Mouse (Mus musculus) liver, embryonic 14.5 days (tissue): Measurements from ENCODE around the gene Cnpy2. TPM values are rescaled to one million over a fixed set of nuclear protein-coding genes. Genes with fewer than 3 reads are reported as not detected.
"Not testable (repeated sequence)": the region's sequence is repeated elsewhere in the genome, so short reads cannot be mapped to it uniquely, and the experiment has no call there.

Experiments used
- ATAC-seq: fragments of 200-750 bp; cut with Nextera tagmentation; 2 replicates; pipeline ENCODE4 v1.8.0; 2017; ENCODE audit warnings: moderate number of reproducible peaks, mild to moderate bottlenecking, moderate library complexity; ENCODE audit not compliant: insufficient read depth
- DNase-seq, 3 experiments: peaks; one replicate each; pipeline ENCODE4 v3.0.0-alpha.2; 2012 to 2013; ENCODE audit warnings: low read depth in 3 of 3, low spot score in 3 of 3
- H3K27ac ChIP-seq: fragments of 300-500 bp; sonication (generic); 2 replicates; pipeline ENCODE4 v1.5.1; 2014; ENCODE audit warnings: moderate library complexity, mild to moderate bottlenecking, control low read depth, inconsistent platforms
- H3K27me3 ChIP-seq: fragments of 300-500 bp; sonication (generic); 2 replicates; pipeline ENCODE4 v1.6.1; 2014; ENCODE audit warnings: mild to moderate bottlenecking, low read length, moderate library complexity; ENCODE audit not compliant: control insufficient read depth, insufficient read depth
- H3K36me3 ChIP-seq: fragments of 300-500 bp; sonication (generic); replicated peaks from 2 replicates; pipeline ENCODE4 v1.6.1; 2014; ENCODE audit warnings: low read depth; ENCODE audit not compliant: control insufficient read depth, insufficient read depth
- H3K4me1 ChIP-seq, 2 experiments: fragments of 200-500 bp in 1 of 2; fragments of 300-500 bp in 1 of 2; sonication (generic) in 1 of 2; replicated peaks; 2 replicates each; pipeline ENCODE4 v1.6.1; 2012 to 2014; ENCODE audit warnings: antibody characterized with exemption in 1 of 2, inconsistent platforms in 1 of 2, low read length in 1 of 2; ENCODE audit not compliant: control insufficient read depth in 2 of 2, insufficient read depth in 2 of 2
- H3K4me2 ChIP-seq: fragments of 300-500 bp; sonication (generic); 2 replicates; pipeline ENCODE4 v1.6.1; 2014; ENCODE audit warnings: low read depth, mild to moderate bottlenecking, control low read depth, moderate library complexity
- H3K4me3 ChIP-seq, 2 experiments: fragments of 200-500 bp in 1 of 2; fragments of 300-500 bp in 1 of 2; sonication (generic) in 1 of 2; 2 replicates each; pipeline ENCODE4 v1.5.1; 2012 to 2014; ENCODE audit warnings: low read depth in 2 of 2, low read length in 2 of 2, mild to moderate bottlenecking in 2 of 2, control low read depth in 1 of 2, inconsistent platforms in 1 of 2, moderate library complexity in 1 of 2; ENCODE audit not compliant: insufficient read depth in 1 of 2
- H3K9ac ChIP-seq: fragments of 300-500 bp; sonication (generic); replicated peaks from 2 replicates; pipeline ENCODE4 v1.6.1; 2014; ENCODE audit warnings: mild to moderate bottlenecking, control low read depth, moderate library complexity
- H3K9me3 ChIP-seq: fragments of 300-500 bp; sonication (generic); 2 replicates; pipeline ENCODE4 v1.6.1; 2016; ENCODE audit warnings: low read length, mixed read lengths; ENCODE audit not compliant: control insufficient read depth
- CTCF ChIP-seq: IDR thresholded peaks from 2 replicates; pipeline ENCODE4 v1.5.1; 2016; ENCODE audit warnings: antibody characterized with exemption, low read depth, control low read depth
- EP300 ChIP-seq: IDR thresholded peaks from 2 replicates; pipeline ENCODE4 v1.6.1; 2016; ENCODE audit warnings: antibody characterized with exemption, low read depth
- WGBS: fragments of 180-500 bp; shearing (Covaris S2); extraction: QIAGEN DNeasy Blood & Tissue Kit; methylation state at CpG from one replicate; pipeline ENCODE4 v1.1.7; 2014; ENCODE audit not compliant: insufficient replicate concordance; 5-methylcytosine and 5-hydroxymethylcytosine counted together
- polyA plus RNA-seq, 2 experiments: library from polyadenylated mRNA; depleted of rRNA in 1 of 2; stranded (reverse) in 1 of 2; unstranded in 1 of 2; fragments of >200 nt; fragmentation: Nextera tagmentation in 1 of 2; extraction: Ambion mirVana in 1 of 2; gene quantifications; 2 replicates each; pipeline versions ENCODE4 v1.2.1 to v1.2.3; 2012 to 2014

Gene Cnpy2
- polyA plus RNA-seq (2012; rRNA removed) = 23.8 and 38.8 TPM in 2 replicates
- 92.7 and 98.3 TPM in 2 replicates for polyA plus RNA-seq (2014; fragmentation: Nextera tagmentation; extraction: Ambion mirVana)

- peak; percentile 74 for ATAC-seq
- TF ChIP-seq EP300 (0 out of 2 replicates have a peak, but pooled peaks have one; percentile 38), CTCF (no peak)
These were observed at the start of gene Cnpy2 for GRCm38 (mm10) chr10:128322141-128323108. Gene Cnpy2 (plus strand): TSS chr10:128322459.

GRCm38 (mm10) chr10:128272819-128273439 lies 49.3 kb upstream of the Cnpy2 start:
- H3K4me3 ChIP-seq, H3K27me3 ChIP-seq, ATAC-seq, DNase-seq, H3K27ac ChIP-seq, H3K4me1 ChIP-seq, H3K4me2 ChIP-seq, H3K9me3 ChIP-seq, H3K36me3 ChIP-seq, H3K9ac ChIP-seq: not testable (repeated sequence)
- 0 out of 2 replicates have a peak, but pooled peaks have one; percentile 15 for TF ChIP-seq CTCF
- 84% methylated on average over 4 of the region's 7 CpGs for WGBS

More at GRCm38 (mm10) chr10:128322141-128323108, at the start of gene Cnpy2:
- H3K4me1 ChIP-seq = peaks cover 5 to 13% of the 10 kb centered on the region in 2 experiments
- peak within 1 kb of the TSS; percentile 92 for H3K4me2 ChIP-seq
- no peaks in the 10 kb centered on the region for H3K27me3 ChIP-seq
- H3K9me3 ChIP-seq = no peaks in the 10 kb centered on the region
- peak within 1 kb of the TSS; percentile 79 for H3K27ac ChIP-seq
- peak within 1 kb of the TSS; percentile 95 for H3K9ac ChIP-seq
- H3K36me3 ChIP-seq = peaks cover 31% of the 10 kb centered on the region
- under 1% methylated on average over 40 of the region's 40 CpGs for WGBS
- DNase-seq = peak in 2 of 3 experiments; percentile 54 to 70
- H3K4me3 ChIP-seq = peak within 1 kb of the TSS; percentile 92 to 94

GRCm38 (mm10) chr10:128275374-128275773 lies 46.9 kb upstream of the Cnpy2 start:
- DNase-seq, ATAC-seq, H3K4me1 ChIP-seq, H3K4me3 ChIP-seq, H3K27ac ChIP-seq, H3K27me3 ChIP-seq, H3K36me3 ChIP-seq, H3K9me3 ChIP-seq, H3K9ac ChIP-seq, H3K4me2 ChIP-seq: not testable (repeated sequence)
- WGBS = 82% methylated on average over 1 of the region's 1 CpGs

- Histone ChIP-seq H3K4me1 (no peaks in the 10 kb centered on the region), H3K27me3 (no peaks in the 10 kb centered on the region), H3K4me3 (no peak overlapping the region), H3K27ac (no peak overlapping the region), H3K9me3 (no peaks in the 10 kb centered on the region), H3K4me2 (no peak overlapping the region), H3K9ac (no peak overlapping the region), H3K36me3 (peaks cover 4% of the 10 kb centered on the region)
- 67% methylated on average over 6 of the region's 6 CpGs for WGBS
- DNase-seq = no peak
- ATAC-seq = no peak
- TF ChIP-seq CTCF = no peak
- no peak for TF ChIP-seq EP300
These were observed 44.1 kb upstream of the Cnpy2 start for GRCm38 (mm10) chr10:128278158-128278557.

- TF ChIP-seq CTCF (no peak), EP300 (no peak)
- H3K9me3 ChIP-seq = no peaks in the 10 kb centered on the region
- no peaks in the 10 kb centered on the region for H3K27me3 ChIP-seq
- no peak for ATAC-seq
- DNase-seq = no peak
- H3K27ac ChIP-seq = no peak overlapping the region
- 75% methylated on average over 6 of the region's 6 CpGs for WGBS
- H3K4me1 ChIP-seq = no peaks in the 10 kb centered on the region
- H3K36me3 ChIP-seq = peaks cover 10% of the 10 kb centered on the region
- no peak overlapping the region for H3K4me3 ChIP-seq
- H3K4me2 ChIP-seq = no peak overlapping the region
- no peak overlapping the region for H3K9ac ChIP-seq
These were observed 41.3 kb upstream of the Cnpy2 start for GRCm38 (mm10) chr10:128280943-128281342.
